Mouse (Mus musculus) stomach, embryonic 15.5 days (tissue): Measurements from ENCODE around the gene Slco1a5. TPM values are rescaled to one million over a fixed set of nuclear protein-coding genes. Genes with fewer than 3 reads are reported as not detected.
"Not testable (repeated sequence)": the region's sequence is repeated elsewhere in the genome, so short reads cannot be mapped to it uniquely, and the experiment has no call there.

Experiments
- ATAC-seq: fragments of 200-750 bp; cut with Nextera tagmentation; 2 replicates; pipeline ENCODE4 v1.8.0; 2017; ENCODE audit warnings: low read depth, moderate number of reproducible peaks, moderate TSS enrichment; ENCODE audit not compliant: insufficient read depth, low FRiP score
- H3K27ac ChIP-seq: fragments of 300-500 bp; sonication (generic); 2 replicates; pipeline ENCODE4 v1.5.1; 2015; ENCODE audit warnings: mild to moderate bottlenecking, inconsistent platforms
- H3K27me3 ChIP-seq: fragments of 300-500 bp; sonication (generic); replicated peaks from 2 replicates; pipeline ENCODE4 v1.6.1; 2015; ENCODE audit warnings: inconsistent platforms
- H3K36me3 ChIP-seq: fragments of 300-500 bp; sonication (generic); 2 replicates; pipeline ENCODE4 v1.6.1; 2015; ENCODE audit warnings: inconsistent platforms
- H3K4me1 ChIP-seq: fragments of 300-500 bp; sonication (generic); 2 replicates; pipeline ENCODE4 v1.6.1; 2015; ENCODE audit warnings: inconsistent platforms
- H3K4me2 ChIP-seq: fragments of 300-500 bp; sonication (generic); 2 replicates; pipeline ENCODE4 v1.6.1; 2015; ENCODE audit warnings: mild to moderate bottlenecking, inconsistent platforms
- H3K4me3 ChIP-seq: fragments of 300-500 bp; sonication (generic); replicated peaks from 2 replicates; pipeline ENCODE4 v1.5.1; 2015; ENCODE audit warnings: inconsistent platforms
- H3K9ac ChIP-seq: fragments of 300-500 bp; sonication (generic); 2 replicates; pipeline ENCODE4 v1.6.1; 2015; ENCODE audit warnings: inconsistent platforms
- H3K9me3 ChIP-seq: fragments of 300-500 bp; sonication (generic); 2 replicates; pipeline ENCODE4 v1.6.1; 2016; ENCODE audit warnings: inconsistent platforms
- WGBS: fragments of 180-500 bp; shearing (Covaris S2); methylation state at CpG from one replicate; pipeline ENCODE4 v1.1.7; 2015; 5-methylcytosine and 5-hydroxymethylcytosine counted together
- polyA plus RNA-seq: library from polyadenylated mRNA; unstranded; fragments of >200 nt; fragmentation: Nextera tagmentation; extraction: Ambion mirVana; gene quantifications from 2 replicates; pipeline ENCODE4 v1.2.1, GENCODE M21; 2015

Slco1a5 gene
- 0.10 TPM in 1 of 2 replicates, not detected in the other for polyA plus RNA-seq

- no peaks in the 10 kb centered on the region for H3K4me1 ChIP-seq
- no peak within 1 kb of the TSS for H3K4me3 ChIP-seq
- WGBS: 20% methylated on average over 4 of the region's 4 CpGs
- no peaks in the 10 kb centered on the region for H3K9me3 ChIP-seq
- H3K27me3 ChIP-seq: no peaks in the 10 kb centered on the region
- no peaks in the 10 kb centered on the region for H3K36me3 ChIP-seq
- no peak for ATAC-seq
- H3K27ac ChIP-seq: no peak within 1 kb of the TSS
- no peak within 1 kb of the TSS for H3K9ac ChIP-seq
- no peak within 1 kb of the TSS for H3K4me2 ChIP-seq
These were observed at the start of gene Slco1a5 for GRCm38 (mm10) chr6:142322881-142323280. Gene Slco1a5, minus strand, starts transcription at chr6:142322981.

DNA sequence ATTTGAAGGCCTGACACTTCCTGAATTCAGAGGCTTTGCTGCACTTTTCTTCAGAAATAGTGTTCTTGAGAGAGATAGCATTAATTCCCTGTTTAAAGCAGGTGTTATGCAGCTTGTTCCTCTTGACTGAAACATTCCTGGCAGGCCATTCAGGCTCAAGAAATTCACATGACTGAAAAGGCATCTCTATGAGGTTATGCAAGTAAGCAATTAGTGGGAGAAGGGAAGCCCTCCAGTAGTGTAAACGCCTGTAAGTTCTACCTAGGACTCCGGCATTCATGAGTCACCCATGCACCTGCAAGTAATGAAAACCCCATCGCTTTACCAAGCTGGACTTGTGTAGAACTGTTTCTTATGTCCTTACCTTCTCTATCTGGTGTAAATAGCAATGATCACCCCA, 46.8 kb upstream of the Slco1a5 start:
- 83% methylated on average over 3 of the region's 3 CpGs for WGBS
- H3K9ac ChIP-seq: no peak overlapping the region
- no peak for ATAC-seq
- H3K4me2 ChIP-seq: no peak overlapping the region
- H3K4me3 ChIP-seq: no peak overlapping the region
- H3K9me3 ChIP-seq: no peaks in the 10 kb centered on the region
- H3K36me3 ChIP-seq: peaks cover 13% of the 10 kb centered on the region
- no peak overlapping the region for H3K27ac ChIP-seq
- no peaks in the 10 kb centered on the region for H3K27me3 ChIP-seq
- H3K4me1 ChIP-seq: no peaks in the 10 kb centered on the region

DNA sequence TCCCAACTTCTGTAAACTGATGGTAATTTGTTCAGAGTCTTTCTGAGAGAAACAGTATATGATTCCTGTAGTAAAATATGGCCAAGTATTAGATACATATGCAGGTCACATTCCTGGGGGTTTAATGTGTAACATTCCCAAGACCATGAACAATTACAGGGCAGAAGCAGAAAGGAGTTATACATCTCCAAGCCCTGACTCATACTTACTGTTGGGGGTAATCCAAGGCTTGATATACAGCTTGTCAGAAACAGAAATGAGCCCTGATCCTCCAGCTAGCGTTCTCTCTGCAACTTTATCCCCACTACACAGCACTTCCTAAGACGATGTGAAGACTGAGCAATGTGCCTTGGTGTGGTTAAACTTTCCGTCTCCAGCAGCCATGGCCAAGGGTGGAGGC, 44.8 kb upstream of the Slco1a5 start:
- Histone ChIP-seq H3K4me1 (no peaks in the 10 kb centered on the region), H3K36me3 (peaks cover 20% of the 10 kb centered on the region), H3K9me3 (no peaks in the 10 kb centered on the region), H3K9ac (no peak overlapping the region), H3K27ac (no peak overlapping the region), H3K4me2 (no peak overlapping the region), H3K27me3 (no peaks in the 10 kb centered on the region), H3K4me3 (no peak overlapping the region)
- whole genome bisulfite sequencing: 90% methylated on average over 3 of the region's 3 CpGs
- no peak for ATAC-seq

DNA sequence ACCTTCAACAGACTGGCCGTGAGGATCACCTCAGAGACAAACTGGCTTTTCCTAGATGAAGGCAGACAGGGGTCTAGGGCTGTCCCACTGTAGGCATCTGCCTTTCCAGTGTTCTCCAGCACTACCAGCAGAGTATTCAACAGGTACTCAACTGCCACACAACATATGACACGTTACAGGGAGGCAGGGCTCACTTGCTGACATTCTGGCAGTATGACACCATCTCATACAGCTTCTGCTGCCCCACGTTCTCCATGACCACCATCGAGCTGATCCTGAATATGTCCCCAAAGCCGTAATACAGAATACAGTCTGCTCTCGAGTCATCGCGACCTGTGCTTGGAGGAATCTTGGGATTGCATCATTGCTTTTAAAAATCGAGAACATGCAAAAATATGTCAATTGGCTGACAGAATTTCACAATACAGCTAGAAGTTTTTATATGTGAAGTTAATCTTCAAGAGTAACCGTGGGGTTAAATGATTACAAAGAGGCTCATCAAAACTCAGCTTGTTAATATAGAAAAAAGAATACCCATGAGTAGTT, 43.8 kb upstream of the Slco1a5 start:
- peaks cover 24% of the 10 kb centered on the region for H3K36me3 ChIP-seq
- H3K4me1 ChIP-seq: no peaks in the 10 kb centered on the region
- 90% methylated on average over 10 of the region's 10 CpGs for WGBS

GRCm38 (mm10) chr6:142365742-142366472, 43.1 kb upstream of the Slco1a5 start:
- Histone ChIP-seq H3K27me3 (no peaks in the 10 kb centered on the region), H3K9ac (no peak overlapping the region), H3K9me3 (no peaks in the 10 kb centered on the region), H3K36me3 (peaks cover 24% of the 10 kb centered on the region), H3K4me1 (no peaks in the 10 kb centered on the region), H3K4me3 (no peak overlapping the region), H3K27ac (no peak overlapping the region), H3K4me2 (no peak overlapping the region)
- ATAC-seq: no peak
- WGBS: 85% methylated on average over 8 of the region's 8 CpGs

More for the DNA sequence above, 43.8 kb upstream of the Slco1a5 start:
- H3K27ac ChIP-seq: no peak overlapping the region
- no peak overlapping the region for H3K4me2 ChIP-seq
- no peak overlapping the region for H3K9ac ChIP-seq
- H3K9me3 ChIP-seq: no peaks in the 10 kb centered on the region
- no peak overlapping the region for H3K4me3 ChIP-seq
- ATAC-seq: no peak
- no peaks in the 10 kb centered on the region for H3K27me3 ChIP-seq

DNA sequence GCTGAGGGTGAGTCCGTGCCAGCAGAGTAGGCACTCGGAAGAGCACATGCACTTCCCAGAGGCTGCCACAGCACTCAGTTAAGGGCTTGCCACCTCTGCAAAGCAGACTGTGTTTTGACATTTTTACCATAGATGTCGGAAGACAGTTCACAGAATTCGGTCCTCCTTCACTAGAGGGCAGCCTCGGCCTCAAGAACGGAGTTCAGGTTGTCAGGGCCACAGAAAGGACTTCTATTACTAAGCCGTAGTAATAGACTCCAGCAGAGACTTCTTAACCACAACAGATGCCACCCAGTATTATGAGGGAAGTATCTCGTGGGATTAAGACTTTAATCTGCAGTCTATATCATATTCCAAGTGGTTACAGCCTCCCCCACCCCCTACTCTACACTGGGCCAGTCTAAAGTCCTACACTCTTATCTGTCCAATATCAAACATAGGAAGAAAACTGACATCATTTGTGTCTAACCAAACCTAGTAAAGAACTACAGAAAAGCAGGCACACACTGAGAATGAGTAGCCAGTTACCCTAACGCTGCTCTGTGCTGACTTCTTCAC, 40.3 kb upstream of the Slco1a5 start:
- Histone ChIP-seq H3K9ac (no peak overlapping the region), H3K9me3 (no peaks in the 10 kb centered on the region), H3K4me1 (no peaks in the 10 kb centered on the region), H3K4me3 (no peak overlapping the region), H3K4me2 (no peak overlapping the region), H3K36me3 (peaks cover 24% of the 10 kb centered on the region), H3K27me3 (no peaks in the 10 kb centered on the region), H3K27ac (no peak overlapping the region)
- ATAC-seq: no peak
- WGBS: 68% methylated on average over 9 of the region's 9 CpGs

DNA sequence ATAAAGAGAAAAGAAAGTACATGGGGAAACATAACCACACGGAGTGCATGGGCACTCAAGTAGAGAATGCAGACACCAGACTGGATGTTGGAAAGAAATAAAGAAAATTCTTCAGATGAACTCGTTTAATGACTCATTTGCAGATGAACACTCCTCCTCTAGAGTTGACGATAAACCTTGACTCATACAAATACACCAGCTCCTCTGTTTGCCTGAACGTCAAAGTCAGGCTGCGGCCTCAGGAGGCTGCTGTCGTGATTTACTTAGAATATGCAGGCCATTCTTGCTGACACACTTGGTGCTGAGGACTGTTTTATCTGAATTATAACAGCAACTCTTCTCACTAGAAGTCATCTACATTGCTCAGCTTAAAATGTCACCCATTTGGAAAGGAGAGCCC, 39.3 kb upstream of the Slco1a5 start:
- Histone ChIP-seq H3K4me3 (no peak overlapping the region), H3K4me2 (no peak overlapping the region), H3K9ac (no peak overlapping the region), H3K4me1 (no peaks in the 10 kb centered on the region), H3K36me3 (peaks cover 24% of the 10 kb centered on the region), H3K27ac (no peak overlapping the region), H3K27me3 (no peaks in the 10 kb centered on the region), H3K9me3 (no peaks in the 10 kb centered on the region)
- 88% methylated on average over 6 of the region's 6 CpGs for WGBS
- no peak for ATAC-seq

DNA sequence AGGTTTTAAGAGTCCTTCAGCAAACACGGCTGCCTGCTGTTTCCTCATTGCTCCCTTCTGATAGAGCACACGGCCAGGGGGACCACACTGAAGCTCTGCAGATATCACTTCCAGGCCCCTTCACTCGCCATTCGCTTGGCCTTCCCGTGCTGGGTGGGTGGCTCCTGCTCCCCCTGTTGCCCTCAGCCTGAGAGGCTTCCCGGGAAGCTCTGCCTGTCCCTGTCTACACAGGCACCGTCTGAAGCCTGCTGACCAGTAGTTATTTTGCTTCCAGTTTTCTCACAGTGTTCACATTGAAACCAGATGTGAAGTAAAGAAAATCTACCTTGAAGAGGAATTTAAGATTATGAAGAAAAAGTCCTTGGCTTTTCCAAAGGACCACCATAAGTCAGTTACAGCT, 34.3 kb upstream of the Slco1a5 start:
- Histone ChIP-seq H3K9ac (no peak overlapping the region), H3K4me3 (no peak overlapping the region), H3K4me1 (no peaks in the 10 kb centered on the region), H3K36me3 (peaks cover 6% of the 10 kb centered on the region), H3K9me3 (no peaks in the 10 kb centered on the region), H3K4me2 (no peak overlapping the region), H3K27ac (no peak overlapping the region), H3K27me3 (no peaks in the 10 kb centered on the region)
- ATAC-seq: no peak
- 75% methylated on average over 7 of the region's 7 CpGs for WGBS

- not testable (repeated sequence) for H3K4me3 ChIP-seq, H3K27me3 ChIP-seq, H3K36me3 ChIP-seq, H3K9ac ChIP-seq, H3K27ac ChIP-seq, H3K4me2 ChIP-seq, H3K4me1 ChIP-seq, H3K9me3 ChIP-seq
- peak; percentile 44; the same call in 1 of the 2 replicates for ATAC-seq
- 67% methylated on average over 3 of the region's 3 CpGs for WGBS
These were observed 29.3 kb upstream of the Slco1a5 start for GRCm38 (mm10) chr6:142352099-142352498.

DNA sequence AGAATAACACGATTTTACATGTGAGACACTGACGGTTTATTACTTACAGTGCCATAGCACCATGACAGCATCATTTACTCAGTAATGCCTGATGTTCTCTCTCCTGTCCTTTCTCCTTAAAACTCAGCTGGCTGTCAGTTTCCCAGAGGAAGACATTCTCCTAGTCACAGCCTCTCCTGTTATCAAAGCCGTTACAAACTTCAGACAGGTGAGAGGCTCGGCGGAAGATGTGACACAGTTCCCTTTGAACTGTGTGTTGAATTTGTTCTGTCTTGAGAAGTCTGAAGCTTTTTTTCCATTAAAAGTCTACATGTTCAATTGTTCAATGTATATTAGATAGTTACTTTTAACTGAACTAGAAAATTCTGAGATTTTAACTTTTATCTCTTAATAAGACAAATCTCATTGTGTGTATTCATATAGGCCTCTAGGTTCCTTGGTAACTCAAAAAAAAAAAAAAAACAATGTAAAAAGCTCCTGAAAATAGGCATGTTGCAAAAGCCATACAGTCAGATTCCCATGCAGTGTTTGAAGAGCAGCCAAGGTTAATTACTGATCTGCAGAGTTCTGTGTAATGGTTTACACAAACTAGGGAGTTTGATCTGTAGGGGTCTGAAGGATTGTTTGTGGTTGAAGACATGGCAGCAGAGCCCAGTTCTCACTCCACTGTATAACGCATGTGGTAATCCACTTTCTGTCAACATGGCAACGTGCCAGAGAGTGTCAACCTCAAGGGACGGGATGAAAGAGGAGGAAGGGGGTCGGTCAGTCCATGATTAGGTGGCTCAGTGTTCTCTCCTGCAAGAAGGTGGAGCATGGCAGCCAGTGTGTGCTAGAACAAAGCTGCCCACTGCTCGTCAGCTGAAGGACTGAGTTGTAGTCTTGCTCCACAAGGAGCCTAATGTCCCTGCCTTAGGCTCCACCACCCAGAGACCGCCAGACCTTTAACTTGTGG, 24.9 kb upstream of the Slco1a5 start:
- Histone ChIP-seq H3K27ac (no peak overlapping the region), H3K9ac (no peak overlapping the region), H3K9me3 (no peaks in the 10 kb centered on the region), H3K27me3 (no peaks in the 10 kb centered on the region), H3K4me3 (no peak overlapping the region), H3K4me2 (peak overlapping the region; percentile 55; the same call in 1 of the 2 replicates), H3K36me3 (peaks cover 3% of the 10 kb centered on the region; the same call in 1 of the 2 replicates), H3K4me1 (peaks cover 5% of the 10 kb centered on the region)
- ATAC-seq: no peak
- 61% methylated on average over 11 of the region's 11 CpGs for WGBS

DNA sequence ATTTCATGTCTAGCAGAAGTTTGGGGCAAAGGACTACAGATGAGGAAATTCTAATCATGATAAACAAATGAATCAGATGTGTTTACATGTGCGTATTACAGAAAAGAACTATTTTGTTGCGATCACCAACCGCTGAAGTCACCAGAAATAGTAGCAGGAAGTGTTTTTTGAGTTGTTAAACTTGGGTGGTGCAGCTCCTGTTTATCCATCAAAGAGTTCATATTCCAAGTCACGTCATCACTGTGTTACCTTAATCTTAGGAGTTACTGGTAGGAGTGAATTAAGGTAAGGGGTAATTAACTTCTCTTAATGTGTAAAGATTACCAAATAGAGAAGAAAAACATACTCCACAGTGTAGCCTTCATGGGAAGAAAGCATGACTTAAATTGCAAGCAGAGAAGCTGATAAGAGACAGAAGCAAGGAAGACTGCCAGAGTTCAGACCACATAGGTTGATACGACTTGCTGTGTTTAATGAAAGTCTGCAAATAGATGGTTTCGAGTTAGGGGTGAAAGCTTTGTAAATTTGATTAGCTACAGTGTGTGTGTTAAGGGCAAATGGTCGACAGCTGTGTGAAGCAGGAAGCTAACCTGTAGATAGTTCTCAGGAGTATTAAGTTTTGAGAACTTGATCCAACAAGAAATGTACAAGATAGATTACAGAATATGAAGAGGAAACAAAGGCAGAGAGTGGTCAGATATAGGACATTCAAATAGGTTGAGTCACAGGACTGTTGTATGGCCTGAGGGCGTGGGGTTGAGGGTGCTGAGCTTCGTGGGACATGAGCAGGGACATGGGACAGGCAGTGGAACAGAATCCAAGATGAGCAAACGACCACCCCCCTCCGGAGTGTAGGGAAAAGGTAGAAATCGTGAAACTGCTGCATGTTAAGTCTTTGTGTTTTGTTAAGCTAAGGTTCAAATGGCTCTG, 23.7 kb upstream of the Slco1a5 start:
- peak overlapping the region; percentile 55 for H3K4me2 ChIP-seq
- H3K36me3 ChIP-seq: no peaks in the 10 kb centered on the region
- H3K4me3 ChIP-seq: peak overlapping the region; percentile 67
- peaks cover 5% of the 10 kb centered on the region for H3K4me1 ChIP-seq
- H3K27me3 ChIP-seq: no peaks in the 10 kb centered on the region
- WGBS: 38% methylated on average over 12 of the region's 12 CpGs
- ATAC-seq: peak; percentile 31
- peak overlapping the region; percentile 87 for H3K27ac ChIP-seq
- H3K9me3 ChIP-seq: no peaks in the 10 kb centered on the region
- H3K9ac ChIP-seq: no peak overlapping the region
